13 mouse cellular contexts compared by ENCODE assay signal in the genomic region with DNA sequence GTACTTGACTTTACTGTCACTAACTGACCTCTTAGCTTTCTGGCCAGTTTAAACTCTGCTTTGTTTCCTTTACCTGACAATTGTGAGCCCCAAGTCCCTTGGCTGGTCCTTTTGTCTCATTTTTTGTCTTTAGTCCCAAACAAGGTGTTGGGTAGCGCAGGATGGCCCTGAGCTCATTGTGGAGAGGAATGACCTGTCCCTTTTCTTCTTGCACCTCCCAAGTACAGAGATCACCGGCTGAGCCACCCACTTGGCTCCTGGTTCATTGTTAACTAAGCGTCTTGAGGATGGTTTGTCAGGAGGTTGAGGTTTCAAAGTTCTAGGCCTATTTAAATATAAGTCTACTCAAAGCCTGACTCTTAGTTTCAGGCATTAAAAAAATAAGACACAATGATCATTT. TPM values are rescaled to one million over a fixed set of nuclear protein-coding genes. Genes with fewer than 3 reads are reported as not detected.
DNase-seq lines count a peak whose midpoint lies in the region; ATAC-seq and TF ChIP-seq lines count a peak whose summit lies in the region.
"Had no signal": no experiment of that assay in that cellular context is flagged by ENCODE, and none has a peak within 500 bp of the region (broad histone marks: within the 10 kb centered on the region; RNA-seq: fewer than 3 reads in every experiment).

No protein-coding gene starts in this region.

- ATAC-seq in midbrain, embryonic 16.5 days: no peak

- peaks cover 55% of the 10 kb centered on the region for H3K4me1 ChIP-seq in midbrain, embryonic 10.5 days
- H3K4me1 ChIP-seq in midbrain, embryonic 16.5 days (ENCODE audit: control insufficient read depth, insufficient read depth, low read length): peaks cover 20% of the 10 kb centered on the region
- H3K4me1 ChIP-seq in small intestine, adult 2 months (ENCODE audit: control insufficient read depth, insufficient read depth, insufficient read length, low read length): peaks cover 11% of the 10 kb centered on the region; the same call in 1 of the 2 replicates

- no peaks in the 10 kb centered on the region for H3K27me3 ChIP-seq in midbrain, embryonic 10.5 days (ENCODE audit: low read depth, poor library complexity, severe bottlenecking)
- H3K27me3 ChIP-seq in midbrain, embryonic 16.5 days (ENCODE audit: control insufficient read depth, insufficient read depth, low read depth, low read length): no peaks in the 10 kb centered on the region
- no peaks in the 10 kb centered on the region for H3K27me3 ChIP-seq in small intestine, adult 2 months (ENCODE audit: control insufficient read depth, insufficient read depth, low read length)

- no peak overlapping the region for H3K4me2 ChIP-seq in midbrain, embryonic 16.5 days (ENCODE audit: low read length)

- no peaks in the 10 kb centered on the region for H3K9me3 ChIP-seq in midbrain, embryonic 10.5 days (replicated peaks)
- no peaks in the 10 kb centered on the region for H3K9me3 ChIP-seq in midbrain, embryonic 16.5 days (replicated peaks; ENCODE audit: control insufficient read depth, low read length, poor library complexity, severe bottlenecking)
- H3K9me3 ChIP-seq: limb, embryonic 10.5 days had no signal

- no peak overlapping the region for H3K9ac ChIP-seq in midbrain, embryonic 16.5 days (ENCODE audit: low read depth, low read length)

- DNase-seq in cerebellum, adult 9-10 months: peak; percentile 31
- no peak for DNase-seq in cerebellum, adult 11-12 months
- DNase-seq in midbrain, embryonic 10.5 days (ENCODE audit: low spot score): peak; percentile 10
- DNase-seq in kidney, postnatal 25 days: peak; percentile 66 to 87
- no peak for DNase-seq in embryo, embryonic 11 days
- no peak for DNase-seq in adrenal gland, postnatal 10 days
- DNase-seq: adrenal gland, postnatal 25 days; lung, postnatal 10 days; spleen, adult 18-20 months had no signal

- no peak overlapping the region for H3K4me3 ChIP-seq in midbrain, embryonic 10.5 days
- no peak overlapping the region for H3K4me3 ChIP-seq in midbrain, embryonic 16.5 days (ENCODE audit: low read depth, low read length)
- no peak overlapping the region for H3K4me3 ChIP-seq in small intestine, adult 2 months (ENCODE audit: low read depth, low read length)

- 63% methylated on average over 3 of the region's 3 CpGs for WGBS in midbrain, embryonic 10.5 days
- 67% methylated on average over 3 of the region's 3 CpGs for WGBS in midbrain, embryonic 16.5 days
- 47% methylated on average over 3 of the region's 3 CpGs for WGBS in small intestine, adult 2 months

- H3K27ac ChIP-seq in midbrain, embryonic 10.5 days (replicated peaks): peak overlapping the region; percentile 93
- no peak overlapping the region for H3K27ac ChIP-seq in midbrain, embryonic 16.5 days (ENCODE audit: low read length)
- peak overlapping the region; percentile 95 for H3K27ac ChIP-seq in small intestine, adult 2 months (ENCODE audit: insufficient read depth, low read depth, low read length)

- TF ChIP-seq POLR2A in small intestine, adult 2 months (IDR thresholded peaks at IDR 0.05; ENCODE audit: low read depth, low read length): no peak

- H3K36me3 ChIP-seq in midbrain, embryonic 10.5 days: no peaks in the 10 kb centered on the region
- no peaks in the 10 kb centered on the region for H3K36me3 ChIP-seq in midbrain, embryonic 16.5 days (ENCODE audit: control insufficient read depth, insufficient read depth, low read length)
- H3K36me3 ChIP-seq in small intestine, adult 2 months (ENCODE audit: control insufficient read depth, insufficient read depth, low read length): no peaks in the 10 kb centered on the region
- H3K36me3 ChIP-seq: limb, embryonic 10.5 days had no signal

- TF ChIP-seq CTCF in small intestine, adult 2 months (IDR thresholded peaks at IDR 0.05; ENCODE audit: extremely low read depth, insufficient read length, insufficient replicate concordance, low read depth, low read length): no peak

RNA-seq across cellular contexts. Expression of a gene that starts 3.4 kb away (rescaled TPM):
- 0.21 and 0.31 TPM in 2 replicates for polyA plus RNA-seq in midbrain, embryonic 10.5 days (2016; fragmentation: Nextera tagmentation; extraction: Ambion mirVana)
- polyA plus RNA-seq in midbrain, embryonic 16.5 days (2015; fragmentation: Nextera tagmentation; extraction: Ambion mirVana): 0.19 and 0.34 TPM in 2 replicates
- polyA plus RNA-seq in small intestine, adult 2 months (2012; rRNA removed): 0.08 TPM in 1 of 2 replicates, not detected in the other
- 10 to 100 TPM; 20.0 to 33.9 TPM for total RNA-seq in adrenal gland, postnatal 10 days (2021)
- total RNA-seq: adrenal gland, postnatal 25 days; hematopoietic stem cell, adult 5-6 weeks had no signal

RNA-seq across cellular contexts. Expression of a gene that starts 43.6 kb away (rescaled TPM):
- 45.9 and 48.4 TPM in 2 replicates for polyA plus RNA-seq in midbrain, embryonic 10.5 days (2016; fragmentation: Nextera tagmentation; extraction: Ambion mirVana)
- 17.2 and 18.8 TPM in 2 replicates for polyA plus RNA-seq in midbrain, embryonic 16.5 days (2015; fragmentation: Nextera tagmentation; extraction: Ambion mirVana)
- polyA plus RNA-seq in small intestine, adult 2 months (2012; rRNA removed): 0.55 and 1.2 TPM in 2 replicates
- total RNA-seq in adrenal gland, postnatal 10 days (2021): 10 to 100 TPM; 11.1 to 13.1 TPM

RNA-seq across cellular contexts. Expression of a gene that starts 43.7 kb away (rescaled TPM):
- 55.2 and 59.9 TPM in 2 replicates for polyA plus RNA-seq in midbrain, embryonic 10.5 days (2016; fragmentation: Nextera tagmentation; extraction: Ambion mirVana)
- polyA plus RNA-seq in midbrain, embryonic 16.5 days (2015; fragmentation: Nextera tagmentation; extraction: Ambion mirVana): 31.9 and 35.3 TPM in 2 replicates
- polyA plus RNA-seq in small intestine, adult 2 months (2012; rRNA removed): 0.93 and 1.6 TPM in 2 replicates
- total RNA-seq in adrenal gland, postnatal 10 days (2021): 10 to 100 TPM; 13.8 to 14.2 TPM

Comparison
In these comparisons a context has a peak if more than half of its experiments do, and no peak if none do; other contexts are left out.
1. DNase-seq: peak in cerebellum, adult 9-10 months (single experiment), midbrain, embryonic 10.5 days (single experiment) and kidney, postnatal 25 days (2 of 2); none in cerebellum, adult 11-12 months (single experiment), embryo, embryonic 11 days (single experiment) and adrenal gland, postnatal 10 days (single experiment).
2. RNA of a gene that starts 43.7 kb away (polyA plus RNA-seq): 55.2 to 59.9 TPM in midbrain, embryonic 10.5 days and 31.9 to 35.3 TPM in midbrain, embryonic 16.5 days; 0.93 to 1.6 TPM in small intestine, adult 2 months; every median in the first group is over 10 times any median in the second.